Mouse (Mus musculus) embryonic facial prominence, embryonic 11.5 days (tissue): ENCODE results near the gene Ttll6. TPM values are rescaled to one million over a fixed set of nuclear protein-coding genes. Genes with fewer than 3 reads are reported as not detected.

Source experiments
- ATAC-seq: fragments of 200-750 bp; cut with Nextera tagmentation; replicated peaks from 2 replicates; pipeline ENCODE4 v1.8.0; 2017; ENCODE audit warnings: low read depth; ENCODE audit not compliant: insufficient number of reproducible peaks, low FRiP score, low TSS enrichment
- DNase-seq: peaks from one replicate; pipeline ENCODE4 v3.0.0-alpha.2; 2015; ENCODE audit warnings: low spot score
- H3K27ac ChIP-seq: fragments of 300-500 bp; sonication (generic); replicated peaks from 2 replicates; pipeline ENCODE4 v1.5.1; 2014; ENCODE audit warnings: mild to moderate bottlenecking, low read depth, low read length, control low read depth
- H3K27me3 ChIP-seq: fragments of 300-500 bp; sonication (generic); 2 replicates; pipeline ENCODE4 v1.6.1; 2014; ENCODE audit warnings: mild to moderate bottlenecking, low read length, moderate library complexity, mixed read lengths; ENCODE audit not compliant: control insufficient read depth, insufficient read depth
- H3K36me3 ChIP-seq: fragments of 300-500 bp; sonication (generic); replicated peaks from 2 replicates; pipeline ENCODE4 v1.6.1; 2014; ENCODE audit warnings: low read depth, mild to moderate bottlenecking, low read length, moderate library complexity, mixed read lengths; ENCODE audit not compliant: control insufficient read depth, insufficient read depth
- H3K4me1 ChIP-seq: fragments of 300-500 bp; sonication (generic); 2 replicates; pipeline ENCODE4 v1.6.1; 2014; ENCODE audit warnings: low read length, mixed read lengths; ENCODE audit not compliant: control insufficient read depth, insufficient read depth
- H3K4me2 ChIP-seq: fragments of 300-500 bp; sonication (generic); 2 replicates; pipeline ENCODE4 v1.6.1; 2014; ENCODE audit warnings: low read depth, mild to moderate bottlenecking, control low read depth, low read length, moderate library complexity
- H3K4me3 ChIP-seq: fragments of 300-500 bp; sonication (generic); 2 replicates; pipeline ENCODE4 v1.5.1; 2014; ENCODE audit warnings: low read depth, low read length, control low read depth
- H3K9ac ChIP-seq: fragments of 300-500 bp; sonication (generic); replicated peaks from 2 replicates; pipeline ENCODE4 v1.6.1; 2014; ENCODE audit warnings: mild to moderate bottlenecking, control low read depth, low read length
- H3K9me3 ChIP-seq: fragments of 300-500 bp; sonication (generic); replicated peaks from 2 replicates; pipeline ENCODE4 v1.6.1; 2016; ENCODE audit warnings: mild to moderate bottlenecking, low read length, inconsistent platforms, mixed read lengths; ENCODE audit not compliant: control insufficient read depth
- WGBS: fragments of 180-500 bp; shearing (Covaris S2); extraction: QIAGEN DNeasy Blood & Tissue Kit; methylation state at CpG from one replicate; pipeline ENCODE4 v1.1.7; 2014; 5-methylcytosine and 5-hydroxymethylcytosine counted together
- polyA plus RNA-seq: library from polyadenylated mRNA; unstranded; fragments of >200 nt; fragmentation: Nextera tagmentation; extraction: Ambion mirVana; gene quantifications from 2 replicates; pipeline ENCODE4 v1.2.1, GENCODE M21; 2014

Gene Ttll6
- polyA plus RNA-seq, 1 experiment from 2014 or later = not detected

DNA sequence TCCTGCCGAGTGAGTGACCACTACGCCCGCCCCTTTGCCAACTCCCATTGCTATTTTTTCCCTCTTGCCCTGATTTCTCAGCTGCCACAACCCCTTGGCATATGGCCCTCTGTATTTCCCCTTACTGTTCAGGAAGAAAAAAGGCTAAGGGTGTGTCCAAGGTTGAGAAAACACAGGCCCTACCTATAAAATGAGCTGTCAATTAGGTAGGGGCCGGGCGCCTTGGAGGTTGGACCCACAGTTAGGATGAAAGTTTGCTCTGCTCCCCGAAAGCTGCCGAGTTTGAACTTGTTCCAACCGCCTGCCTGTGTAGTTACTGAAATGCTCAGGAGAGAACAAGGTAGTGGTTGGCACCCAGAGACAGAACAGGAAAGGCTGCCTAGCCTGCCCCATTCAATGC lies 2.3 kb downstream of the Ttll6 start:
- H3K27me3 ChIP-seq = no peaks in the 10 kb centered on the region; the same call in none of the 2 replicates
- H3K9me3 ChIP-seq = no peaks in the 10 kb centered on the region
- no peak overlapping the region for H3K4me3 ChIP-seq
- no peaks in the 10 kb centered on the region for H3K4me1 ChIP-seq
- DNase-seq (no peak), ATAC-seq (no peak)
- H3K4me2 ChIP-seq = no peak overlapping the region
- H3K9ac ChIP-seq = no peak overlapping the region
- no peaks in the 10 kb centered on the region for H3K36me3 ChIP-seq
- H3K27ac ChIP-seq = no peak overlapping the region
- 85% methylated on average over 8 of the region's 8 CpGs for WGBS

DNA sequence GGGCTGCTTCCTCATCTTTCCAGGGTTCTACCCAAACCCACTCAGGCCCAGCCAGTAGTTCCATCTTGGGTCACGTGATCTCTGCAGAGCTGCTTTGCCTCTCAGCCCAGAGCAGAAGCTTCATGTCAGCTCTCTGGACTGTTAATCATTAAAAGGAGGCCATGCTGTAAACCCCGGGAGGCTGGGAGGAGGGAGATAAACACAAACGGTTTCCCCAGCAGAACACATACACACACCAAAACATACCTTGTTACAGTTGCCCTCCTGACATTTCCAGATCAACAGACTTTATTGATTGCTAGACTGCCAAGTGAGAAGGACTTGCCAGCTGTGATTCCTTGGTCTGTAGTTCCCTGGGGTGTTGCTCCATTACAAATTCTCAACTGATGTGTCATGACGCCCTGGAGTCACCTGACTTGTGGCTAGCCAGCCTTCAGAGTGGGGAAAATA lies 7.2 kb downstream of the Ttll6 start:
- WGBS = 41% methylated on average over 4 of the region's 4 CpGs
- DNase-seq = no peak
- Histone ChIP-seq H3K9ac (no peak overlapping the region), H3K36me3 (no peaks in the 10 kb centered on the region), H3K27me3 (peaks cover 2% of the 10 kb centered on the region; the same call in 1 of the 2 replicates), H3K4me2 (no peak overlapping the region), H3K4me3 (no peak overlapping the region), H3K9me3 (no peaks in the 10 kb centered on the region), H3K4me1 (no peaks in the 10 kb centered on the region), H3K27ac (no peak overlapping the region)
- ATAC-seq = no peak

DNA sequence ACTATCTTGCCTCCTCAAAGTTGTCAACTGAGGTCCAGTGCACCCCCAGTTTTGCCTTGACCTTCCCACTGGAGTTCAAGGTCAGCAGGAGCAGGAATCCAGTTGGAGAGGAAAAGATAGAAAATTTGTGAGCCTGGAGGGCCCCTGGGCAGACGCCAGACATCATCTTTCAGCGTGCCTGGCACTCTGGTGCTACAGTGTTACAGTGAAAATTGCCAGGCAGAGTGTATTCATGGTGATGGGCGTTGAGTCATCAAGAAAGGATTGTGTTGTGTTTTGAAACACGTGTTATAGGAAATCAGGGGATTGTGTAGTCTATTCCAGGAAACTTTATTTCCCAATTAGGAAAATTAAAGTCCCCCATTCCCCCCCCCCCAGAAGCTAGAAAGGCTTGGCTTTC lies 10.2 kb downstream of the Ttll6 start:
- DNase-seq = no peak
- H3K36me3 ChIP-seq = no peaks in the 10 kb centered on the region
- 61% methylated on average over 4 of the region's 4 CpGs for WGBS
- no peak overlapping the region for H3K4me2 ChIP-seq
- no peak overlapping the region for H3K4me3 ChIP-seq
- no peak overlapping the region for H3K9ac ChIP-seq
- H3K27me3 ChIP-seq = peaks cover 12% of the 10 kb centered on the region
- no peaks in the 10 kb centered on the region for H3K4me1 ChIP-seq
- H3K27ac ChIP-seq = no peak overlapping the region
- no peak for ATAC-seq
- H3K9me3 ChIP-seq = no peaks in the 10 kb centered on the region

- no peaks in the 10 kb centered on the region for H3K36me3 ChIP-seq
- WGBS = 3% methylated on average over 15 of the region's 15 CpGs
- H3K27me3 ChIP-seq = peaks cover 12% of the 10 kb centered on the region
- H3K4me1 ChIP-seq = no peaks in the 10 kb centered on the region
- no peak overlapping the region for H3K27ac ChIP-seq
- H3K4me2 ChIP-seq = peak overlapping the region; percentile 14; the same call in 1 of the 2 replicates
- H3K9me3 ChIP-seq = no peaks in the 10 kb centered on the region
- no peak overlapping the region for H3K4me3 ChIP-seq
- ATAC-seq = 0 out of 2 replicates have a peak, but pooled peaks have one; percentile 48
- no peak overlapping the region; the same call in 1 of the 2 replicates for H3K9ac ChIP-seq
- peak; percentile 90 for DNase-seq
Observed at GRCm38 (mm10) chr11:96145622-96146270, 12.2 kb downstream of the Ttll6 start.

DNA sequence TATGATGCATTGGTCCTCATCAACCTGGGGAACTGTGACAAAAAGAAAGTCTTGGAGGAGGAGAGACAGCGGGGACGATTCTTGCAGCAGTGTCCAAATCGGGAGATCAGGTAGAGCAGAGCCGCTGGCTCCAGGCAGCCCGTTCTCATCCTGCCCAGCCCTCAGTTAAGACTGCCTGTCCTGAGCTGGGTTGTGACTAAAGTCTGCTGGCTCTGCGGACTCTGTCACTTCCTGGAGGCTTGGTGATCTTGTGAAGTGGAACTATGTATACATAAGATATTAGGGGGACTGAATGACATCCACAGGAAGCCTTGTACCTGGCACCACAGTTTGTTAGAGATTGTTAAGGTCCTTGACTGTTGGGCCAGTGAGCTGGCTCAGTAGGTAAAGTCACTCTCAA lies 13.9 kb downstream of the Ttll6 start:
- ATAC-seq = no peak
- Histone ChIP-seq H3K9ac (no peak overlapping the region), H3K27ac (no peak overlapping the region), H3K27me3 (peaks cover 12% of the 10 kb centered on the region), H3K4me1 (no peaks in the 10 kb centered on the region), H3K36me3 (no peaks in the 10 kb centered on the region), H3K9me3 (no peaks in the 10 kb centered on the region), H3K4me2 (no peak overlapping the region), H3K4me3 (no peak overlapping the region)
- WGBS = 71% methylated on average over 6 of the region's 6 CpGs
- no peak for DNase-seq

DNA sequence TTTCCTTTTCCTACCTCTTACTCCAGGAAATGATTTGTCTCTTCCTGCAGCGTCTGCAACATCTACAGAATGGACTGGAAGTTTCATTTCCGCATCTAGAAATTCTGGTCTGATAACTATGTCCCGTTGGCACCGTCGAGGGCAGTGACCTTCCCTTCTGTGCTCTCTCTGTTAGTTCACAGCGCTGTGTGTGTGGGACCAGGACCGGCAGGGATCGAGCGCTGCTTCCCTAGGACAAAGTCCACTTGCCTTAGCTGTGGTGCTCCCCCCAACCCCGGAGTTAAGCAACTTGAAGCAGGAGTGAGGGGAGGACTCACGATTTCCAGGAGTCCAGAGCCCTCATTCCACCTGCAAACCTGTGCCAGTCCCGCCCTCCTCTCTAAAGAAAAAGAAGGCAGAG lies 31.2 kb downstream of the Ttll6 start:
- 67% methylated on average over 12 of the region's 12 CpGs for WGBS
- no peak overlapping the region for H3K27ac ChIP-seq
- H3K36me3 ChIP-seq = no peaks in the 10 kb centered on the region
- no peak overlapping the region for H3K9ac ChIP-seq
- ATAC-seq (no peak), DNase-seq (no peak)
- no peak overlapping the region for H3K4me3 ChIP-seq
- H3K4me2 ChIP-seq = no peak overlapping the region
- H3K4me1 ChIP-seq = no peaks in the 10 kb centered on the region
- H3K9me3 ChIP-seq = no peaks in the 10 kb centered on the region
- H3K27me3 ChIP-seq = peaks cover 50% of the 10 kb centered on the region

DNA sequence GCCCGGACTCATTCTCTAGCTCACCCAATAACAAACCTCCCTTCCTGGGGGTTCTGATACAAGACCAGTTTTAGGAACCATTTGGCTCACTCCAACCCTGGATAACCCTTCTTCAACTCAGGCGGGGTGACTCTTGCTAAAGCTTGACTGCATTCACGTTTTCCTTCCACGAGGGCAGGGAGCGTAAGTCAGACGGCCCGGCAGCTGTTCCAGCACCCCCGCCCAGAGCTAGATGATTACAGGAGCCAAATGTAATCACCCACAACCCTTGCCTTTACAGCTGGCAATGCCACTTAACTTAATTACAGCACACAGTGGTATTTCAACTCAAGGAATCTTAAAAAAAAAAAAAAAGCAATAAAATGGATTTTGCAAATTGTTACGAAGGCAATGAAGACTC lies 34.5 kb downstream of the Ttll6 start:
- Histone ChIP-seq H3K27me3 (peaks cover 83% of the 10 kb centered on the region), H3K4me1 (no peaks in the 10 kb centered on the region), H3K4me3 (no peak overlapping the region), H3K36me3 (no peaks in the 10 kb centered on the region), H3K9ac (no peak overlapping the region), H3K4me2 (no peak overlapping the region), H3K27ac (no peak overlapping the region), H3K9me3 (no peaks in the 10 kb centered on the region)
- ATAC-seq (no peak), DNase-seq (no peak)
- WGBS = 37% methylated on average over 9 of the region's 9 CpGs

DNA sequence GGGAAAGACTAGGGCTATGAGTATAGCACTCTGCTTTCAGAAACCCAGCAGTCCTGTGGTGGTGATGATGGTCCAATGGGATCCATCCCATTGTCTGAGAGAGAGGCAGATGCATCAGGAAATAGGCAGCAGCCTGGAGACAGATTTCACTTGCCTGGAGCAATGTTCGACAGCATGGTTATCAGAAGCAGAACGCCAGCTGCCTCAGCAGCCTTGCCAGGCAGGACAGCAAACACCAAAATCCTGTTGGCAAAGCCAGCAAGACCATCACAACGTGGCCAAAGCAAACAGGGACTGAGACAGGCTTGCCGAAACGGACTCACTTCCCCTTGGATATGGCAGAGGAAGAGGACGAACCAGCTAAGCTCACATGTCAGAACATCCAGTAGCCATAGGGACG lies 35.4 kb downstream of the Ttll6 start:
- Histone ChIP-seq H3K36me3 (no peaks in the 10 kb centered on the region), H3K27ac (no peak overlapping the region), H3K4me3 (no peak overlapping the region), H3K27me3 (peaks cover 92% of the 10 kb centered on the region), H3K9me3 (no peaks in the 10 kb centered on the region), H3K9ac (no peak overlapping the region), H3K4me1 (no peaks in the 10 kb centered on the region), H3K4me2 (no peak overlapping the region)
- ATAC-seq = no peak
- no peak for DNase-seq
- 12% methylated on average over 7 of the region's 7 CpGs for WGBS
